Mouse (Mus musculus) retina, adult 2 months (tissue): ENCODE measurements around the gene Plk5.
A peak's percentile ranks its signal among the peaks of the same experiment; 100 is the strongest.

ENCODE experiments used
- DNase-seq: peaks from one replicate; pipeline ENCODE4 v3.0.0-alpha.2; 2012; ENCODE audit warnings: low read depth, low spot score

Plk5 gene

DNA sequence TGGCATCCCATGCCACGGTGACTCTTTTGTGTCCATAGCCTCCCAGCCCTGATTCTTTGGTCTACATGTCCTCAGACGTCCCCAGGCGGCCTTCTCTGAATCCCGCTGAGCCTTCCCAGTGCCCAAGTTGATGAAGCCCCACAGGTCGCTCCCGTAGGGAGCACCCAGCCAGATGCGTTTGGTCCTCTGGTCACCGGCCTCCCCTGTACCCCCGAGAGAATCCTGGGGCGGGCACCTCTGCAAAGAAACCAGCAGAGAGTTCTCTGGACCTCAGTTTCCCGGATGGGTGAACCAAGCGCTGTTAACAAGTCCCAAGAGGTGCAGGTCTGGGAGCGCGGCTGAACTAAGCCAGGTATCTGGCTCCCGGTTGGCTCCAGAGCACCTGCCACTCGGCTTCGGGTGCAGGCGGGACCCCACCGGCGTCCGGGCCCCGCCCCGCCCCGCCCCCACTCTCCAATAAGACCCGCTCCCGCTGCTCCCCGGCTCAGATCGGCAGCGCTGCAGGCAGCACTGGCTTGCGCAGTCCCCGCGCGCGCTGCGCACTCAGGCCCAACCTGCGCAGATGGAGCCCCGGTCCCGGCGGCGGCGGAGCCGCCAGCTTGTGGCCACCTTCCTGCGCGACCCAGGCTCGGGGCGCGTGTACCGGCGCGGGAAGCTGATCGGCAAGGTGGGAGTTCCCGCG lies at the start of gene Plk5:
TSS of gene Plk5 (plus strand) at position 459 of the 682 bp plus-strand sequence.
- peak; percentile 65 for DNase-seq

DNA sequence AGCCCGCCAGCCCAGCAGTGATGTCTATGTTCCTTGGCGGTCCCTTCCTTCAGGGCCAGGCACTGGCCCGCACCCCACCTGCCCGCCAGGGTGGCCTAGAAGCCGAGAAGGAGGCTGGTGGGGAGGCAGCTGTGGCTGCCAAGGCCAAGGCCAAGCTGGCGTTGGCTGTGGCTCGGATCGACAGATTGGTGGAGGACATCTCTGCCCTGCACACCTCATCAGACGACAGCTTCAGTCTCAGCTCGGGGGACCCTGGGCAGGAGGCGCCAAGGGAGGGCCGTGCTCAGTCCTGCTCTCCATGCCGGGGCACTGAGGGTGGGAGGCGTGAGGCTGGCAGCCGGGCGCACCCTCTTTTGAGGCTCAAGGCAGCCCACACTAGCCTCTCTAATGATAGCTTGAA lies 44.7 kb upstream of the Plk5 start:
- no peak for DNase-seq

- DNase-seq = no peak
Measured at GRCm38 (mm10) chr10:80312586-80313504, 43.4 kb upstream of the Plk5 start.

DNA sequence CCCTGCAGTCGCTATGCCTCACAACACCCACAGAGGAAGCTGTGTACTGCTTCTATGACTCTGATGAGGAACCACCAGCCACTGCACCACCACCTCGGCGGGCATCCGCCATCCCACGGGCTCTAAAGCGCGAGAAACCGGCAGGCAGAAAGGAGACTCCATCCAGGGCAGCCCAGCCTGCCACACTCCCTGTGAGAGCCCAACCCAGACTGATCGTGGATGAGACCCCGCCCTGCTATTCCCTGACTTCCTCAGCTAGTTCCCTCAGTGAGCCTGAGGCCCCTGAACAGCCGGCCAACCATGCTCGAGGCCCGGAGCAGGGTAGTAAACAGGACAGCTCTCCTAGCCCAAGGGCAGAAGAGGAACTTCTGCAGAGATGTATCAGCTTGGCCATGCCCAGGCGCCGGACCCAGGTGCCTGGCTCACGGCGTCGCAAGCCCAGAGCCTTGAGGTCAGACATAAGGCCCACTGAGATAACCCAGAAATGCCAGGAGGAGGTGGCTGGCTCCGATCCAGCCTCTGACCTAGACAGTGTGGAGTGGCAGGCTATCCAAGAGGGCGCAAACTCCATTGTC lies 42.5 kb upstream of the Plk5 start:
- no peak for DNase-seq

DNA sequence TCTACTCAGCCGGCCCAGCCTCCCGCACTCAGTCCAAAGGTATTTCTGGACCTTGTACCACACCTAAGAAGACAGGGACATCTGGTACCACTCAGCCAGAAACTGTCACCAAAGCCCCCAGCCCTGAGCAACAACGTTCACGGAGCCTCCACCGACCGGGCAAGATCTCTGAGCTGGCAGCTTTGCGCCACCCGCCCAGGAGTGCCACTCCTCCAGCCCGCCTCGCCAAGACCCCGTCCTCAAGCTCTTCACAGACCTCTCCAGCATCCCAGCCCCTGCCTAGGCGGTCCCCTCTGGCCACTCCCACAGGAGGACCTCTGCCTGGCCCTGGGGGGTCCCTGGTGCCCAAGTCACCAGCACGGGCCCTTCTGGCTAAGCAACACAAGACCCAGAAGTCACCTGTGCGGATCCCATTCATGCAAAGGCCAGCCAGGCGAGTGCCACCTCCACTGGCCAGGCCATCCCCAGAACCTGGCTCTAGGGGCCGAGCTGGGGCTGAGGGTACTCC lies 41.7 kb upstream of the Plk5 start:
- DNase-seq = no peak

- DNase-seq = no peak
Measured at GRCm38 (mm10) chr10:80315315-80315714, 40.9 kb upstream of the Plk5 start.

DNA sequence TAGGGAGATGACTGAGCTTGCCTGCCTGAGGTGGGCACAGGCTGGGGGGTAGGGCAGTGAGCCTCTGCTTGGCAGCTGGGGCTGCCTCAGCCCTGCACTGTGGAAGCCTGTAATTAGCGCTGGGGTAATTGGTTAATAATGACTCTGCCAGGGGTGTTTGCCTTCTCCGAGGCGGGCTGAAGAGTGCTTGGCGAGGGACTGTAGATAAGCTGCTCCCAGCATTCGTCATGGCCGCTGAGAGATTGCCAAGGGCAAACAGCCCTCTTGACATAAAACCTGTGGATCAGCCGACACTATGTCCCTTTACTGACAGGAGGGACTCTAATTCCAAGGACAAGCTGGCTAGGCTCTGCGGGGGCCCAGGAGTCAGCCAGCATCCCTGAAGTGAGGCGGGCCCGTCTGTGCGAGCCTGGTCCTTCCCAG lies 39.9 kb upstream of the Plk5 start:
- no peak for DNase-seq

DNA sequence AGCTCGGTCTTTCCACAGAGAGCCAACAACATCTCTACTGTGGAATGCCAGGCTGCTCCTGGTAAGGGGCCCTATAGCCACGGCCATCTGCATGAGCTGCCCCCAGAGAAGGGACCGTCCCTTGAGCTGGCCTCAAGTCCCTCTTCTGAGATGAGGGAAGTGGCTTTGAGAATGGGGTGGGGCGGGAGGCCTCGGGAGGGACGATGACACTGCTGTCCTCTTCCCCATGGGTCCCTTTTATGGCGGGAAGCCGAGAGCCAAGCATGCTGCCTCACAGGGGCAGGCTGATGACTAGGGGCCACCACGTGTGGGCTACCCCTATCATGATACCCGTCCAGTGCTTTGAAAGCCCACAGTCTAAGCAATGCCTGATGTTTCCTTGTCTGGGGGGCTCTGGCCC lies 39.2 kb upstream of the Plk5 start:
- no peak for DNase-seq

- peak; percentile 79 for DNase-seq
Measured at GRCm38 (mm10) chr10:80320340-80320760, 35.9 kb upstream of the Plk5 start, which contains the start of gene 2310011J03Rik. TSS of gene 2310011J03Rik (minus strand) at chr10:80320537.

DNA sequence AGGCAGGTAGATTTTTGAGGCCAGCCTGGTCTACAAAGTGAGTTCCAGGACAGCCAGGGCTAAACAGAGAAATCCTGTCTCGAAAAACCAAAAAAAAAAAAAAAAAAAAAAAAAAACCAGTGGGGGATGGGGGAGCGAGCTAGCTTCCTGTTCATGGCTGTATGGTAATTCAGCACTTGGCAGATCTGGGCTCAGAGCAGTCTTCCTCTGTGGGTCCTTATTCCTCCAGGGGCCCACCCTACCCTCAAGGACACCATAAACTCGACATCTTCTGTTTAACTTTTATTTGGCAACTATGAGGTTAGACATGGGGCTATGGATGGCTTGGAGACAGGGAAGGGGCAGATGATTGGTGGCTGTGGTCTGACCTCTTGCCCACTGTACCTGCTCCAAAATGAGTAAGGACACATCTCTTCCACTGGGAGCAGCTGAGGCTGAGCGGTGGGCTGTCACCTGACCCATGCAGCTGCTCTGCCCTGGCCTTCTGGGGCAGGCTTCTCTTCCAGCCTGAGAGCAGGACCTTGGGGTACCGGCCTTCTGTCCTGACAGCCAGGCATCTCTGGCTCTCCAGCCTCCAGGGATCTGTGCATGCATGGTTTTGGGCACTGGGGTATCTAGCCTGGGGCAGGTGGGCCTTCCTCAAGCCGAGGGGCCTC lies 35.1 kb upstream of the Plk5 start:
- DNase-seq = no peak

DNA sequence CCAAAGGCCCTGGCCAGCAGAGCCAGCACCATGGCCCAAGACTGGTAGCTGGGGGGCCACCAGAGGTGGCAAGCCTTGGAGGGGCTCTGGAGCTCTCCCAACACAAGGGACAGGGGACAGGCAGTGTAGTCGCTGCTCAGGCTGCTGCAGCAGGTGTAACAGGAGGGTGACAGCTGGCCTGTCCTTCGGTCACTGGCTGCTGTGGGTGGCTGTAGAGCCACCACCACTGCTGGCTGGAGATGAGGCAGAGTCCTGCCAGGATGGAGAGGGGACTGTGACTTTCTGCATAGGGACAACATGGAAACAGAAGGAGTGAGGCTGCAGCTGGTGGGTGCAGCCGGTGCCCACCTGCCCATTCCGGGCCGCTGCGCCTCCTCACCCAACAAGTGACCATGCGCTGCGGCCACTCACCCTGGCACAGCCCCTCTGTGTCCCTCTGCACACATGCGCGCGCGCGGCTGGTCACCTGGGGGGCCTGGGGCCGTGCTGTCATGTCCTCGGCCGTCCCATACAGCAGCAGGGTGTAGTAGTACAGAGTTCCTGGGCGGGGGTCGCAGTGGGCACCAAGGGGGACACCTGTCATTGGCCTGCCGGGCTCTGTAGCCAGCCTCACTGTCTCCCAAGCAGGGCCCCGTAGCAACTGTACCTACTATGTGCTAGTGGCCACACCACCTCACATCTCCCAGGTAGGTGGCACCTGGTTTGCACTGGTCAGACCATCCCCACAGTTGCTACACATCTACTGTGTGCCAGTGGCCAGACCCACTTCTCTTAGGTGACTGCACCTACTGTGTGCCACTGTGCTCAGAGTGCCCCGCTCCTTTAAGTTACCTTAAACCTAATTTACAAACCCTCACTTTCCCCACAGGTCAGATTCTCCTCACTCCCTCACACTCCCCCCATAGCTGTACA lies 34.3 kb upstream of the Plk5 start:
- no peak for DNase-seq

- no peak for DNase-seq
Measured at GRCm38 (mm10) chr10:80322811-80323211, 33.4 kb upstream of the Plk5 start.

DNA sequence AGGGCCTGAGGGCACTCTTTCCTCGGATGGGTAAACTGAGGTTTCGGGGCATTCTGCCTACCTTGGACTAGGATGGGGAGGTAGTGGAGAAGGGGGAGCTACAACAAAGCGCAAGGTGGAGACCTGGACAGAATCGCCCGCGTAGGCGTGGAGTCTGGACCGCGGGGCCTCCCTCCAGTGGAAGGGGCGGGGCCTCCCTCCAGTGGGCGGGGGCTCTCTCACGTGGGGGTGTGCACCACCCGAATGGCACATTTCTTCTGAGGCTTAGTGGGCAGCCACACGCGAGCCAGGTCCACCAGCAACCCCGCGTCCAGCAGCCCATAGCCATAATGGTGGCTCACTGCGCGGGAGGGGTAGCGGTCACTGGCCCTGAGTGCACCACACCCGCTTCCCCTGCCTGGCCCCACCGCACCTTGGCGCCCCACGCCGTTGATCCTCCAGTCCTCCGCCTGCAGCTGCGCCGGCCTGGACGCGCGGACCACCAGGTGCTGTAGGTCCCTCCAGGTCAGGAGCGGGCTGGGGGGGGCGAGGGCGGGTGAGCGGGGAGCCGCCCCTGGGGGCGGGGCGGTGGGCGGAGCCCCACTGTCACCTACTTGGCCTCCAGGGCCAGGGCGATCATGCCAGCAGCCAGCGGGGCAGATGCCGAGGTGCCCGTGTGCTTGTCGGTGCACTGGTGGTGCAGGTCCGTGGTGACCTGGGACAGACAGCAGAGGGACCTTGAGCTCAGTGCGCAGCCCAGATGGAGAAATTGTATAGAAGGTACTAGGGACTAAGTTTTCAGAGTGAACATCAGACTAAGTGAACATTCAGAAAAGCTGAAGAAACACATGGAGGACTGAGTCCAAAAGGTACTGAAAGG lies 32.8 kb upstream of the Plk5 start:
- no peak for DNase-seq

DNA sequence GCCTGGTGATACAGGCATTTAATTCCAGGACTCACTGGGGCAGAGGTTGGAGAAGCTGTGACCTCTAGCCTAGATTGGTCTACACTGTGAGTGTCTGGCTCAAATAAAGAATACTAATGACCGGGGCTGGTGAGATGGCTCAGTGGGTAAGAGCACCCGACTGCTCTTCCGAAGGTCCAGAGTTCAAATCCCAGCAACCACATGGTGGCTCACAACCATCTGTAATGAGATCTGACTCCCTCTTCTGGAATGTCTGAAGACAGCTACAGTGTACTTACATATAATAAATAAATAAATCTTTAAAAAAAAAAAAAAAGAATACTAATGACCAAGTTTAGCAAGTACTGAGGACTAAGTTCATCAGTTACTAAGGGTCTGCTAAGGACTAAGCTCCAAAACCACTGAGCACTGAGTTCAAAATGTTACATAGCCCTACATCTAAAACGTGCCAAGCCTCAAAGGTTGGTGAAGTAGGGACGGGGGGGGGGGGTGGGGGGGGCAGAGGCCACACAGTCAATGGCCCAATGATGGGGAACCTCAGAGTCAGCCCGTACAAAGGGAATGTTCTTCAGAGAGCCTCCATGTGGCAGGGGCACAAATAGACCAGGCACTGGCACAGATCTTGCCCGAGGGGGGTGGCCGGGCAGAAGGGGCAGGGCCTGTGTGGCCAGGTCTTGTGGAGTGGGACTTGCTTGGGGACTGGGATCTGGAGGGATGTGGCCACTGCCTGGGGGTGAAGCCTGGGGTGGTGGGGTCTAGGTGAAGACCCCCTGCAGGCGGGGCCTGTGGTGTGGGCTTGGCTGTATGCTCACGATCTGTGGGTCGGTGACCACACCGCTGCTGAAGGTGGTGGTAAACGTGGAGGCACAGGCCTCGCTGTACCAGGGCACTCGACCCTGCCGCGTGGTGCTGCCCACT lies 31.9 kb upstream of the Plk5 start:
- DNase-seq = no peak

DNA sequence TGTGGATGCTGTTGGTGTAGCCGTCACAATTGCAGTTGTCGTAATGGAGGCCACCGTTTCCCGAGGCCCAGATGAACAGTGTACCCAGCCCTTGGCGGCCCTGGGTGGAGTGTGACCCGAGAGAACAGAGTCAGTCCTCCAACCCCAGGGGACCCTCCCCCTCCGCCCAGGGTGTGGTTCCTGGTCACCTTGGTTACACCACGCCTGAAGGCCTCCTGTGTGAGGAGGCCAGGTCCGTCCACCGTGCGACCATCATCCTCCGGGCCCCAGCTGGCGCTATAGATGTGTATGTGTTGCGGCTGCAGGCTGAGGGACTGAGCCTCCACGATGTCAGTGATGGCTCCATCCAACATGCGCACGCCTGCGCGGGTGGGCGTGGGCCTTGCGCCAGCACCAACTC lies 31.2 kb upstream of the Plk5 start:
- no peak for DNase-seq

DNA sequence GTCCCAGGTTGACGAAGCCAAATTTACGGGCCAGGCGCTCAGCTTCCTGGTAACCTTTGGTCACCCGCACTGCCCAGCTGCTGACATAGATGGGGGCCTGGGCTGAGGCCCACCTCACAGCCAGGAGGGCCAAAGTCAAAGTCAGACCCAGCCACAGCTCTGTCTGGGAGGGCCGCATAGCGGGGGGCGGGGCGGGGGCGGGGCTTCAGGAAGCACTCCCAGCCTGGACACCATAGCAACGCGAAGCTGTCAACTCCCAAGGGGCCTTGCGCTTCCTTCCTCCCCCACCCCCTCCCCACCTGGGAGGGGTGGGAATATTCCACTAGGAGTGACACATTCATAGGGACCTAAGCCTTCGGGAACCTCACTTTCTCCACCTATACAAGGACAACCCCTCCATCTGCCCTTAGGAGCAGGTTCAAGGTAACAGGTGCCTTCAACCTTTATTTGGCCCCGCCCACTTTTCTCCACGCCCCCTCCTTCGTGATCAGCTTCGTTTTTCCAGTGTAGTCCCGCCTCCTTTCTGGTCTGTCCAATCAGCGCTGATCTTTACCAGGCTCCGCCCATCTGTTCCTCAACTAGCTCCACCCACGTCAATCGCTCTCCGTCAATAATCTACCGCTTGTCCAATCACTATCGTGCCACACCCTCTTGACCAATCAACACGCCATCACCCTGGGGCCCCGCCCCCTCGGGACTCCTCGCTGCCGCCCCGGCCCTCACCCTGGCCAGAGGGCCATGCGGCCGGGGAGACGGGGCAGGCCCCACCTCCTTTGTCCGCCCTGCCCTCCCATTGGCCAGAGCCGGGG lies 26.8 kb upstream of the Plk5 start, which contains the start of the genes Pcsk4 and Reep6:
TSS of gene Pcsk4 (minus strand) at position 226 of the 809 bp plus-strand sequence.
TSS of gene Reep6 (plus strand) at position 681 of the 809 bp plus-strand sequence.
- DNase-seq = peak; percentile 99

- DNase-seq = no peak
Measured at GRCm38 (mm10) chr10:80330084-80330483, 26.2 kb upstream of the Plk5 start.

DNA sequence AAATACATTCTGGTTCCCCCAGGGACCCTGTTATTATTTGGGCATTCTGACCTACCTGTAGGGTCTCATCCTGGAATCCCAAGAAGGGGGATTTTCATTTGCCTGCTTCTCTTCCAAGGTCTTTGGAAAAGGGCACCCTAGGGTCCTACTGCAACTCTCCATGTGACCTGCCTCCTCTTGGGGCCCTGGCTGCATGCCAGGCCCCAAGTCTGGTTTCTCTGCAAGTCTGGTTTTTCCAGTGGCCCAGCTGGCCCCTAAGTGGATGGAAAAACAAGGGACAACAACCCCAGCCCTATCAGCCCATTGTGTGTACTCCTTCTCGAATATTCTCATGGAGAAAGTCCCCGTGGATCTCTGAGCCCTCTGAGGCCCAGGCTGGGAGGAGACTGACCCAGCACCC lies 25.4 kb upstream of the Plk5 start:
- DNase-seq = no peak
